Mouse (Mus musculus): Measurements from ENCODE around the gene Max. TPM values are rescaled to one million over a fixed set of nuclear protein-coding genes. Genes with fewer than 3 reads are reported as not detected.

Max gene
- polyA plus RNA-seq, 1 experiment from 2014 or later = 16.3 TPM

- H3K27me3 ChIP-seq (ENCODE audit: insufficient read depth, low read length) = no peaks in the 10 kb centered on the region
- no peak overlapping the region for H3K27ac ChIP-seq (ENCODE audit: low read length)
- H3K4me1 ChIP-seq (ENCODE audit: insufficient read depth, low read length) = no peaks in the 10 kb centered on the region
- 90% methylated on average over 5 of the region's 5 CpGs for WGBS
- H3K9ac ChIP-seq (replicated peaks; ENCODE audit: low read length) = no peak overlapping the region
- H3K4me2 ChIP-seq (replicated peaks; ENCODE audit: low read depth, low read length) = no peak overlapping the region
- no peaks in the 10 kb centered on the region for H3K36me3 ChIP-seq (ENCODE audit: insufficient read depth, low read length)
- no peaks in the 10 kb centered on the region for H3K9me3 ChIP-seq (ENCODE audit: low read length)
- no peak for ATAC-seq (ENCODE audit: low FRiP score, low TSS enrichment)
- H3K4me3 ChIP-seq (ENCODE audit: low read length) = no peak overlapping the region
These were observed 32.8 kb upstream of the Max start for GRCm38 (mm10) chr12:76994766-76995165.

DNA sequence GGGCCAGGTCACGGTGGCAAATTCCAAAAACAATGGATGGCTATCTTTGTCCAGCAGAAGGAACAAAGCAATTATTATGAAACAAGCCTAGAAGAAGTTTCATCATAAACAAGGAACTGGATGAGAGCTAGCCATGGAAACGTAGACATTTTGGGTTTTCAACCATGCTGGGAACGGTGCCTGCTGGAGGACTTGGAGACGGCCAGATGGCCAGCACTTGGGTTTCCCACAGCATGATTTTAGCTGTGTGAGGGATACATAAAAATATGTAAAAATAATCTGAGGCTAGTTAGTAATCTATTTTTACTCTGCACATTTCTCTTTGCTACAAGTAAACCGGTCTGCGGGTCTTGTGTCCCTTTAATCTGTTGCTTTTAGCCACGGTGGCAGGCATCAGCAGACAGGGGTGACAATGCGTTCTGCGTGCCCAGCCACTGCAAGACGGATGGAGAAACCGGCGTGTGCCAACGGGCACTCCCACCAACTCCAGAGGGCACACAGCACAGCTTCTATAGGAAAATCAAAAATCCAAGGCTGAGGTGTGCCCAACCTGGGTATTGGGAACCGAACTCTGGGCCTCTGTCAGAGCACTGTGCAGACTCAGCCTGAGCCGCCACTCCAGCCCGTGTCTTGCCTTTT is 31.0 kb upstream of the Max start:
- no peaks in the 10 kb centered on the region for H3K9me3 ChIP-seq (ENCODE audit: low read length)
- H3K4me2 ChIP-seq (replicated peaks; ENCODE audit: low read depth, low read length) = no peak overlapping the region
- H3K4me3 ChIP-seq (ENCODE audit: low read length) = no peak overlapping the region
- no peaks in the 10 kb centered on the region for H3K4me1 ChIP-seq (ENCODE audit: insufficient read depth, low read length)
- no peaks in the 10 kb centered on the region for H3K27me3 ChIP-seq (ENCODE audit: insufficient read depth, low read length)
- ATAC-seq (ENCODE audit: low FRiP score, low TSS enrichment) = no peak
- no peak overlapping the region for H3K9ac ChIP-seq (replicated peaks; ENCODE audit: low read length)
- H3K36me3 ChIP-seq (ENCODE audit: insufficient read depth, low read length) = no peaks in the 10 kb centered on the region
- 90% methylated on average over 16 of the region's 16 CpGs for WGBS
- H3K27ac ChIP-seq (ENCODE audit: low read length) = no peak overlapping the region

DNA sequence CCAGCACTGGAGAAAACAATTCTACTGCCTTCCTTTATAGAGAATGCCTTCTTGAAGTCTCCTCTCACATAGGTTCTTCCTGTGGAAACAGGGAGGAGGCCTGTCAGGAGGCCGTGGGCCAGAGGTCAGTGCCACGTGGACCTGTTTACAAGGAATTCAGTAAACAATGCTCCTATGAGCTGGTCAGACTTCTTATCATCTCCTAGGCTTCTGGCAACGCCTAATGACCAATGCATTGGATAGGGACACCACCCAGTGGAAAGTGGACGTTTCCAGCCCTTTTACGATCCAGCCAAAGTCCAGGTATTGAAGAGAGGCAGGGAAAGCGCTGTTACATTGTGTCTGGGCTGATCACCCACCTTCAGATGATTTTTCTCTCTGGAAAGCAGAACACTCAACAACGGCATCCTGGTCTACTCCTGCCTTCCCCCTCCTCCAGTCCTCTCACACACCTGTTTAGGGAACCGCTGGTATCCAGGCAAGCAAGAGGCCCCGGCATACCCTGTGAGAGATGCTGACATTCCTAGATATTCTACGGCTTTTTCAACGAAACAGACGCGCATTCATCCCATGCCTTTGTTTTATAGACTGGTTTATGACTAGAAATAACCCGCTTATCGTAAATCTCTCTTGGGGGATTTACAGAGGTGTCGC is 20.9 kb upstream of the Max start:
- Histone ChIP-seq H3K36me3 (ENCODE audit: insufficient read depth, low read length) (no peaks in the 10 kb centered on the region), H3K4me1 (ENCODE audit: insufficient read depth, low read length) (no peaks in the 10 kb centered on the region), H3K9ac (replicated peaks; ENCODE audit: low read length) (no peak overlapping the region), H3K27ac (ENCODE audit: low read length) (no peak overlapping the region), H3K4me3 (ENCODE audit: low read length) (no peak overlapping the region), H3K9me3 (ENCODE audit: low read length) (no peaks in the 10 kb centered on the region), H3K4me2 (replicated peaks; ENCODE audit: low read depth, low read length) (no peak overlapping the region), H3K27me3 (ENCODE audit: insufficient read depth, low read length) (no peaks in the 10 kb centered on the region)
- no peak for ATAC-seq (ENCODE audit: low FRiP score, low TSS enrichment)
- 52% methylated on average over 16 of the region's 16 CpGs for WGBS

- peaks cover 3% of the 10 kb centered on the region; the same call in 1 of the 2 replicates for H3K9me3 ChIP-seq (ENCODE audit: low read length)
- 84% methylated on average over 3 of the region's 3 CpGs for WGBS
- no peak overlapping the region for H3K4me2 ChIP-seq (replicated peaks; ENCODE audit: low read depth, low read length)
- no peaks in the 10 kb centered on the region for H3K36me3 ChIP-seq (ENCODE audit: insufficient read depth, low read length)
- H3K4me1 ChIP-seq (ENCODE audit: insufficient read depth, low read length) = no peaks in the 10 kb centered on the region
- no peak overlapping the region for H3K9ac ChIP-seq (replicated peaks; ENCODE audit: low read length)
- ATAC-seq (ENCODE audit: low FRiP score, low TSS enrichment) = no peak
- no peak overlapping the region for H3K4me3 ChIP-seq (ENCODE audit: low read length)
- H3K27me3 ChIP-seq (ENCODE audit: insufficient read depth, low read length) = no peaks in the 10 kb centered on the region
- H3K27ac ChIP-seq (ENCODE audit: low read length) = no peak overlapping the region
These were observed 17.5 kb upstream of the Max start for GRCm38 (mm10) chr12:76979530-76979929.

DNA sequence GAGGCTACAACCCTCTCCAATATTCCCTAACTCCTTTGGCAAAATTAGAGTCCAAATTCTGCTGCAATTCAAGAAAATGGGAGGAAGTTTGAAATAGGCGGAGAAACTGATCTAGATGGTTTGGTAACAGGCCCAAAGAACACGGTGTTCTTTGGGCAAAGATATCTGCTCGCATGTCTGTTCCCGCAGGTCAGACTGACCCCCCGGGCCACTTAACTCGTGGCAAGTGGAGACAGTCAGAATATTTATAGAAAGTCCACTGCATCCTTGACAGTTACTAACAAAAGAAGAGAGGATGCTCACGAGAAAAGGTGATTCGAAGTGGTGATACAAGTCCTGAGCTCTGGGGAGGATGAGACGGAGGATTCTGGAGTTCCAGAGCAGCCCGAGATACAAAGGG is 10.7 kb upstream of the Max start:
- no peak for ATAC-seq (ENCODE audit: low FRiP score, low TSS enrichment)
- no peaks in the 10 kb centered on the region for H3K36me3 ChIP-seq (ENCODE audit: insufficient read depth, low read length)
- 86% methylated on average over 10 of the region's 10 CpGs for WGBS
- no peak overlapping the region for H3K27ac ChIP-seq (ENCODE audit: low read length)
- H3K4me1 ChIP-seq (ENCODE audit: insufficient read depth, low read length) = no peaks in the 10 kb centered on the region
- H3K4me3 ChIP-seq (ENCODE audit: low read length) = no peak overlapping the region
- no peaks in the 10 kb centered on the region for H3K27me3 ChIP-seq (ENCODE audit: insufficient read depth, low read length)
- peaks cover 3% of the 10 kb centered on the region; the same call in 1 of the 2 replicates for H3K9me3 ChIP-seq (ENCODE audit: low read length)
- H3K9ac ChIP-seq (replicated peaks; ENCODE audit: low read length) = no peak overlapping the region
- no peak overlapping the region for H3K4me2 ChIP-seq (replicated peaks; ENCODE audit: low read depth, low read length)

- ATAC-seq (ENCODE audit: low FRiP score, low TSS enrichment) = no peak
- no peak overlapping the region for H3K4me3 ChIP-seq (ENCODE audit: low read length)
- H3K9me3 ChIP-seq (ENCODE audit: low read length) = peaks cover 3% of the 10 kb centered on the region; the same call in 1 of the 2 replicates
- no peak overlapping the region for H3K9ac ChIP-seq (replicated peaks; ENCODE audit: low read length)
- H3K4me1 ChIP-seq (ENCODE audit: insufficient read depth, low read length) = no peaks in the 10 kb centered on the region
- H3K27ac ChIP-seq (ENCODE audit: low read length) = no peak overlapping the region
- H3K36me3 ChIP-seq (ENCODE audit: insufficient read depth, low read length) = no peaks in the 10 kb centered on the region
- WGBS = 89% methylated on average over 11 of the region's 11 CpGs
- no peaks in the 10 kb centered on the region for H3K27me3 ChIP-seq (ENCODE audit: insufficient read depth, low read length)
- no peak overlapping the region for H3K4me2 ChIP-seq (replicated peaks; ENCODE audit: low read depth, low read length)
These were observed 10.2 kb upstream of the Max start for GRCm38 (mm10) chr12:76972241-76972640.

DNA sequence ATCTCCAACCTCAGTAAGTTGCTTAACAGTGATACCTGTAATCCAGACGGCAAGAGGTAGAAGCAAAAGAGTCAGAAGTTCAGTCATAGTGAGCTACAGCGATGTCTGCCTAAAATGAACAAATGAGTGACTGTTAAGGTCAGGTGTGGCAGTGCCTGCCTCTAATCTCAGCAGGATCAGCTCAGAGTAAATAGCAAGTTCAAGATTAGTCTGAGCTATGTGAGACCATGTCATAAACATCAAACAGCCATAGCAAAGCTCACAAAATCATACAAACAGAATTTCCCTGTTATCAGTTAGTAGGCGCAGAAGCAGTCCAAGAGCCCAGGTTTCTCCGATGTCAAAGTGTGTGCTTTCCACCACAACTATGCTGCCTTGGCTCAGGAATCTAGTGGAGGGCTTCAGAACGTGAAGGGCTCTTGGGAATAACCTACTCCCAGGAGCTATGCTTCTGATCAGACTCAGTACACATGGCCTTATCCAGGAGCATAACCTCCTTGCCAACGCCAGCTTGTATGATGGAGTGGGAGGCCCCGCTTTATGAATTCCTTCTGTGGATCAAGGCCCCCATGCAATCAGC is 9.7 kb upstream of the Max start:
- WGBS = 87% methylated on average over 7 of the region's 7 CpGs
- no peak overlapping the region for H3K4me3 ChIP-seq (ENCODE audit: low read length)
- H3K4me1 ChIP-seq (ENCODE audit: insufficient read depth, low read length) = no peaks in the 10 kb centered on the region
- no peaks in the 10 kb centered on the region for H3K27me3 ChIP-seq (ENCODE audit: insufficient read depth, low read length)
- peaks cover 3% of the 10 kb centered on the region; the same call in 1 of the 2 replicates for H3K9me3 ChIP-seq (ENCODE audit: low read length)
- no peaks in the 10 kb centered on the region for H3K36me3 ChIP-seq (ENCODE audit: insufficient read depth, low read length)
- no peak for ATAC-seq (ENCODE audit: low FRiP score, low TSS enrichment)
- H3K27ac ChIP-seq (ENCODE audit: low read length) = no peak overlapping the region
- H3K4me2 ChIP-seq (replicated peaks; ENCODE audit: low read depth, low read length) = no peak overlapping the region
- H3K9ac ChIP-seq (replicated peaks; ENCODE audit: low read length) = no peak overlapping the region

DNA sequence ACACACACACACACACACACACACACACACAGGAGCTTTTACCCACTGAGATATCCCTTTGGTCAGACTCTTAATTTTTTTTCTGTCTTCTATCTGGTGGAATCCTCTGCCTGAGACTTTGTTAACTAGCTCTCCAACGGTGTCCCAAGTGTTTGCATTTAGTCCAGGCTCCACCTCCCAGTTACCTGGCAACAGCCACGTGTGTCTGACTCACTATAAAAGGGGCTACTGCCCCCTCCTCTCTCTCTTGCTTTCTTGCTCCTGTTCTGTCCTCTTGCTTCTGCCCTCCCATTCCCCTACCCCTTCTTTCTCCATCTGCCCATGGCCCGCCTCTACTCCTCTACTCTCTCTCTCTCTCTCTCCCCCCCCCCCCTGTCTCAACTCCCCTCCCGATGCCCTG is 3.9 kb upstream of the Max start:
- 0% methylated on average over 2 of the region's 4 CpGs for WGBS
- no peak for ATAC-seq (ENCODE audit: low FRiP score, low TSS enrichment)
- no peak overlapping the region for H3K4me2 ChIP-seq (replicated peaks; ENCODE audit: low read depth, low read length)

GRCm38 (mm10) chr12:76965089-76965488 is 3.1 kb upstream of the Max start:
- Histone ChIP-seq H3K9me3 (ENCODE audit: low read length) (no peaks in the 10 kb centered on the region), H3K36me3 (ENCODE audit: insufficient read depth, low read length) (no peaks in the 10 kb centered on the region), H3K27ac (ENCODE audit: low read length) (no peak overlapping the region), H3K4me3 (ENCODE audit: low read length) (no peak overlapping the region), H3K4me2 (replicated peaks; ENCODE audit: low read depth, low read length) (no peak overlapping the region), H3K9ac (replicated peaks; ENCODE audit: low read length) (no peak overlapping the region), H3K27me3 (ENCODE audit: insufficient read depth, low read length) (no peaks in the 10 kb centered on the region), H3K4me1 (ENCODE audit: insufficient read depth, low read length) (peaks cover 11% of the 10 kb centered on the region; the same call in 1 of the 2 replicates)
- 22% methylated on average over 5 of the region's 5 CpGs for WGBS
- no peak for ATAC-seq (ENCODE audit: low FRiP score, low TSS enrichment)

More for the DNA sequence above, 3.9 kb upstream of the Max start:
- H3K9me3 ChIP-seq (ENCODE audit: low read length) = no peaks in the 10 kb centered on the region
- no peaks in the 10 kb centered on the region for H3K27me3 ChIP-seq (ENCODE audit: insufficient read depth, low read length)
- H3K36me3 ChIP-seq (ENCODE audit: insufficient read depth, low read length) = no peaks in the 10 kb centered on the region
- no peak overlapping the region for H3K4me3 ChIP-seq (ENCODE audit: low read length)
- no peak overlapping the region for H3K27ac ChIP-seq (ENCODE audit: low read length)
- H3K9ac ChIP-seq (replicated peaks; ENCODE audit: low read length) = no peak overlapping the region
- H3K4me1 ChIP-seq (ENCODE audit: insufficient read depth, low read length) = peaks cover 7% of the 10 kb centered on the region; the same call in 1 of the 2 replicates
